Mouse (Mus musculus): ENCODE data around the gene Fut8.
"Not testable (repeated sequence)": the region's sequence is repeated elsewhere in the genome, so short reads cannot be mapped to it uniquely, and the experiment has no call there.

The Fut8 gene

DNA sequence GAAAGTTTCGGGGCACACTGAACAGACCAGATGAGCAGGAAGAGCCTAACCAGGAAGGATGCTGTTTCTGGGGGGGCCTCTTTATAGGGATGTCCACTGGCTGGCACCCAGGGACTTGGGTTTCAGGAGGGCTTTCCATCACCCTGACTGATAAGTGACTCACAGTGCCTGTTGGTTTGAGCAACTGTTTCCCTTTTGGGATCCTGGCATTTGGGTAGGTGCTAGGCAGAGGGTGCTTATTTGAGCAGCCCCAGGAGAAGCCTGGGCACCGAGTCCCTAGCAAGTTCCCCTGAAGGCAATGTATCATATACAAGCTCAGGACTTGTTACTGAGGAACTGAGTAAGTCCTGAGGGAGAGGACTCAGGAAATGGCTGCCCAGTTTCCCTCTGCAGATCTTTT is 267.5 kb downstream of the Fut8 start:
- no peak for DNase-seq

- DNase-seq: no peak
Measured at GRCm38 (mm10) chr12:77507770-77508169, 269.8 kb downstream of the Fut8 start.

GRCm38 (mm10) chr12:77510758-77511157 is 272.8 kb downstream of the Fut8 start:
- no peak for DNase-seq

GRCm38 (mm10) chr12:77511206-77511605 is 273.3 kb downstream of the Fut8 start:
- no peak for DNase-seq

DNA sequence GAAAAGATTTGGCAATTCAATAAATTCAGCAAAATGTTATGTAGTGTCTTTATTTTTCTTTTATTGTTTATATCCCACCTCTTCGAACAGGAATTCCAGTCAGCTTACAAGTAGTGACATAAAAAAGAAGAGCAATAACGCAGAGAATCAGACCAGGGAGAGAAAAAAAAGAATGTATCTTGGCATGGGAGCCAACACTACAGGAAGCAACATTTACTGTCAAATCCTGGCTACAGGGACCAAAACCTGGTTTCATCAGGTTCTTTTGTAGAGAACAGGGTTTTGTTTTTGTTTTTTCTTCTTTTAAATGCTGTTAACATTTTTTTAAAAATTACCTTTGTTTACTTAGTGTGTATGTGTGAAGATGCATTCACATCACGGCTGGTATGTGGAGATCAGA is 273.7 kb downstream of the Fut8 start:
- DNase-seq: no peak

DNA sequence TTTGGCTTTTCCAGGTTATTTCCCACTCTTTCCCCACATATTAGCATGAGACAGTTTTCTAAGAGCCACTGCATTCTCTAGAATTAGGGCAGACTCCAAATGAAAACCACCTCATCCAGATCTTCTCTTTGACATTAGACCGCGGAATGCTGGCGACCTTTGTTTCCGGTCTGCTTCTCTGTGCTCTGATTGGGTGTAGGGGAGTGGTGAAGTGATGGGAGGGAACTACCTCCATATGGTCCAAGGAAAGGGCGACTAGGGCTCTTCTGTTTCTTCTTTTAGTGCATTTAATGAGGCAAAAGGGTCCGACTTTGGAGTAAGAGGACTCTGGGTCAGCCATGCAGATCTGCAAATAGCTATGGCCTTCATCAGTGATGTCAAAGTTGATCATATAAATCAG is 278.9 kb downstream of the Fut8 start:
- no peak for DNase-seq

- DNase-seq: no peak
Measured at GRCm38 (mm10) chr12:77517691-77518090, 279.8 kb downstream of the Fut8 start.

DNA sequence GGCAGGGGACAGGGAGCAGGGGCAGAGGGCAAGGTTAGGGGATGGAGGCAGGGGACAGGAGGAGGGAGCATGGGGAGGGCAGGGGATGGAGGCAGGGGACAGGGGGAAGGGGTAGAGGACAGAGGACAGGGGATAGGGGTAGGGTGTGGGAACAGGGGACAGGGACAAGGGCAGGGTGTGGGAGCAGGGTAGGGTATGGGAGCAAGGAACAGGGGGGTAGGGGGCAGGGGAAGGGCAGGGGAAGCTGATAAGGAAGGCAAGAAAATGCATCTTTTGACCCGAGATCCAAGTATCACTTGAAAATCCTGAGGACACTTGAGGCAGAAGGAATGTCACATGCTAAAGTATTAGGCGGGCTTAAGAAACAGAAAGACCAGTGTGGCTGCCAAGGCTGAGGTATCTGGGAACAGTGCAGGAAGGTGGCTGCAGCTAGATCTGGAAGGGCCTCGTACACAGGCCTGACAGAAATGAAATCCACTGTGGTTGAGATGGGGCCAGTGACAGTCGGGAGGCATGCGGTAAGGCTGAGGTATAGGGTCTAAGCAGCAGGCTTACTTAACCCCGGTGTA is 281.7 kb downstream of the Fut8 start:
- peak; percentile 3 for DNase-seq

DNA sequence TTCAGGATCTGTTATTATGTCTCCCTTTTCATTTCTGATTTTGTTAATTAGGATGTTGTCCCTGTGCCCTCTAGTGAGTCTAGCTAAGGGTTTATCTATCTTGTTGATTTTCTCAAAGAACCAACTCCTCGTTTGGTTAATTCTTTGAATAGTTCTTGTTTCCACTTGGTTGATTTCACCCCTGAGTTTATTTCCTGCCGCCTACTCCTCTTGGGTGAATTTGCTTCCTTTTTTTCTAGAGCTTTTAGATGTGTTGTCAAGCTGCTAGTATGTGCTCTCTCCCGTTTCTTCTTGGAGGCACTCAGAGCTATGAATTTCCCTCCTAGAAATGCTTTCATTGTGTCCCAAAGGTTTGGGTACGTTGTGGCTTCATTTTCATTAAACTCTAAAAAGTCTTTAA is 286.1 kb downstream of the Fut8 start:
- not testable (repeated sequence) for DNase-seq
